Mouse (Mus musculus): ENCODE data around the gene Fscn3. TPM values are rescaled to one million over a fixed set of nuclear protein-coding genes. Genes with fewer than 3 reads are reported as not detected.

The Fscn3 gene
- total RNA-seq, 2 experiments from 2014 or later, result not detected

DNA sequence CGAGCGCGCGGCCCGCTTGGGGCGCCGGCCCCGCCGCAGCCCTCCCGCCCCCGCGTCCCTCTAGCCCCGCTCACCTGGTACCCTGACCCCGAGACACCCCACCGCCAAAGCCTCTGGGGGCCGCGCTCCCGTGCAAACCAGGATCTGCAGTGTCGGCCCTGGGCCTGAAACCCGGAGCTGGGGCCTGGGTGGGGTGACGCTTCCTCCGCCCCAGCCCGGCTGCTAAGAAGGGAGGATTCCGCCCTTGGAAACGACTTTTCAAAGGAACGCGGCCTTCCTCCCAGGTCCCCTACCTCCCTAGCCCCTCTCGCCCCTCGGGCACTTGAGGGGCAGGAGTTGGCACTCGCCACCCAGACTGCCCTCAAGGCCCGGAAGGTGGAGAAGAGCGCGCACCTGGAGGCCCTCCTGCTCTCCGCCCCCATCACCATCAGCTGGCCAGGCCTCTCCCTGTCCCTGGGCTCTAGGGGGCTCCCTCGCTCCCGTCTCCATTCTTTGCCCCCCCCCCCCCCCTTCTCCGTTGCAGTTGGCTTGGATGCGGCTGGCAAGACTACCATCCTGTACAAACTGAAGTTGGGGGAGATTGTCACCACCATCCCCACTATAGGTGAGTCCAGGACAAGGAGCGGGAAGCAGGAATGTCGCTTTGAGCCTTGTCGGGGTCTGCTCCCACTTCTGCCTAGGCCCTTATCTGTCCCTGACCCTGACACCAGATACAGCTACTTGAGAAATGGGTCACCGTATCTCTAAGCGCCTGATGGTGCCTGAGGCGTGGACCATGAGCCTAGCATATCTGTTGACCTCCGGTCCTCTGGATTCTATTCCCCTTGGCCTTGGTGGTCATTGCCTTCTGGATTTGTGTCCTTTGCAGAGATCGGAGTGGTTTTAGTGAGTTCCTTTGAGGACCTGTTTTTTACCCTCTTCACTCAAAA is 3.6 kb upstream of the Fscn3 start:
- intact Hi-C loops (cut with DNase I), result loop anchor here (1.0 to 5.0 kb wide), 2 partner anchors 58 to 162 kb away; no protein-coding TSS in a partner anchor
- peak; percentile 61 to 72 for DNase-seq (ENCODE audit: low spot score in 2 of 2)

DNA sequence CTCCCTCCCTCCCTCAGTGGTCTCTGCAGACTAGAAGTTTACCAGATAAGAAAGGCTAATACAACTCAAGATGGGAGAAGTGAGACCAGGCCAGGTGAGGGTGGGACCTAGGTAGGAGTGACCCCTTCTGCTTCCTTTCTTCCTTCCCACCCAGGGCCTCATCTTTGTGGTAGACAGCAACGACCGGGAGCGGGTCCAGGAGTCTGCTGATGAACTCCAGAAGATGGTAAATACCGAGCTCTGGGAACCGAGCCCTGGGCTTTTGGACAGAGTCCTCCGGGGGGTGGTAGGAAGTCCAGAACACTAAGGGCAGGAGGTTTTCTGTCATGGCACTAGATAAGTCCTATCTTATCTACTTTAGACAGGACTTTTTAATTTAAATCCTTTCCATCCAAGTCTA is 2.6 kb upstream of the Fscn3 start:
- intact Hi-C loops (cut with DNase I), result no loop called here
- DNase-seq (ENCODE audit: low spot score in 2 of 2), result no peak

DNA sequence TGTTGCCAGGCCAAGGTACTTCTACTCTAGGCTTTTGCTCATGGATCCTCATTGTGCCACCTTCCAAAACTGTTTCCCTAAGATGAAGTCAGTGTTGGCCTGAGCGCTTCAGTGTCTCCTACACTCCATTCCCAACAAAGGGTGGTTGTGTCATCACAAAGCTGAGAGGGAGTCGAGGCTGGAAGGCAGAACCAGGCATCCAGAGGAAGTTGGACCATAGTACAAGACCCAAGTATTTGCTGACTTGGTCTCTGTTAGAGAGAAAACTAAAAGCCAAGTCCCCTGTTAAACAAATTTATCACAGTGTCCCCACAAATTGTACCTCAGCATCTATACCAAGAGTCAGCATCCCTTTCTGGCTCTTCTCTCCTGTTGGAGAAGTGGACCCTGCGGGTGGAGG is 701 bp downstream of the Fscn3 start, which contains the start of gene Gcc1:
Gene Gcc1, minus strand, starts transcription at position 101 of the 400 bp plus-strand sequence.
- intact Hi-C loops (cut with DNase I), result no loop called here
- DNase-seq (ENCODE audit: low spot score in 2 of 2), result no peak

DNA sequence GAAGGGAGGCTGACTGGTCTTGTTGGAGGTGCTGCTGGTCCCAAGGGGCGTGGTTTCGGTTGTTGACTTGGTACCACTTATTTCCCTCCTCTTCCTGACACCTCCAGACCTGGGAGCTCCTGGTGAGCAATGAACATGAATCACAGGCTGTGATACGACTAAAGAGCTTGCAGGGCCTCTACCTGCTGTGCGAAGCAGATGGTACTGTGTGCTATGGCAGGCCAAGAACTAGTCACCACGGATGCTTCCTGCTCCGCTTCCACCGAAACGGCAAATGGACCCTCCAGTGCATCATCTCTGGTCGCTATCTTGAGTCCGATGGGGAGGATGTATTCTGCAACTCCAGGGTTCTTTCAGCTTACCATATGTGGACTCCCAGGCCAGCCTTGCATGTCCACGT is 2.3 kb downstream of the Fscn3 start:
- DNase-seq (ENCODE audit: low spot score in 2 of 2), result no peak
- intact Hi-C loops (cut with DNase I), result no loop called here

DNA sequence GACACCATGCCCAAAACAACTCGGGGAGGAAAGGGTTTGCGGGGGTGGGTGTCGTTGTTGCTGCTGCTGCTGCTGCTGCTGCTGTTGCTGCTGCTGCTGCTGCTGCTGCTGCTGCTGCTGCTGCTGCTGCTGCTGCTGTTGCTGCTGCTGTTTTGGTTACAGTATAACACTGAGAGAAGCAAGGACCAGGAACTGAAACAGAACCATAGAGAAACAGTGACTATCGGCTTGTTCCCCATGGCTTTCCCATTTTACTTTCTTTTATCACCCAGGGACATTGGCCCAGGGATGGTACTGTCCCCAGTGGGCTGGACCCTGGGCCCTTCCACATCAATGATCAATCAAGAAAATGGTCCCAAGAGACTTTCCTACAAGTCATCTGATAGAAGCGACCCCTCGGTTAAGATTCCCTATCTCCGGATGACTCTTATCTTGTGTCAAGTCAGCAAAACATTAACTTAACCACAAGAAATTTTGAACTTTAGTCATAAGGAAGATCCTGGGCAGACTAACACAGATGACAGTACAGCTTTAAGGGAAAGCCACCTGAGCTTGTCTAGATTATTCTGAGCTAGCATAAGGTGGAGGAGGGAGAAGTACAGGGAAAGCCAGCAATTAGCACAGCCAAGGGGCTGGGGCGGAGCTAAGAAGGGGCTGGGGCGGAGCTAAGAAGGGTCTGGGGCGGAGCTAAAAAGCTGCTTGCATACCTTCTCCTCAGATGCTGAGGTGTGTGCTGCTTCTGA is 3.4 kb downstream of the Fscn3 start:
- intact Hi-C loops (cut with DNase I), result no loop called here
- no peak for DNase-seq (ENCODE audit: low spot score in 2 of 2)

DNA sequence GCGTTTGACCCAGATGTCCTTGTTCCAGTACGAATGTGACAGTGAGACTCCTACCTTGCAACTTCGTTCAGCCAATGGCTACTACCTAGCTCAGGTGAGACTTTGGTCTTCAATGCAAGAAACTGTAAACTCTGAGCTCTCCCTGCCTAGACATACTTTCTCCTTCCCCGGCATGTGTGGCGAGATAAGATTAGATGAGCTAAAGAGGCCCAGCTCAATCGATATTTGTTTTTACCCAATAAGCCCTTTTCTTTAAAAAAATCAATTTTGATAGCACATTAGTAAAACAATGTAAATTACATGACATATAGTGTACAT is 3.9 kb downstream of the Fscn3 start:
- DNase-seq (ENCODE audit: low spot score in 2 of 2), result no peak
- intact Hi-C loops (cut with DNase I), result no loop called here

DNA sequence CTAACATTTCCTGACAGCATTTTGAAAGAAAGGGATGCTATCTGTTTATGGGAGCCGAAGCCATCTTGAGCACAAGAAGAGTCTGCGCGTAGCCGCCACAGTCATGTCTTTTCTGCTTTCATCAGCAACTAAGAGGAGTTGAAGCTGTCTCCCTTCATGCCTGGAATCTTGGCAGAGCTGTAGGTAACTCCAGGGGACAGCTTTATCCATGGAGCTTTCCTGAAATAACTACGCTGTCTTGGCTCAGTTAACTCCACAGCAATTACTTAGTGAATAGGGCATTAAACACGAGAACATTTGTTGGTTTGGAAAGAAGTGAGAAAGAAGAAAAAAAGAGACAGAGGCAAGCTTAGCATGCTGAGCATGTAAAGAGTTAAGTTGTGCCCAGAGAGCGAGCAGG is 20.3 kb downstream of the Fscn3 start:
- no peak for DNase-seq (ENCODE audit: low spot score in 2 of 2)
- intact Hi-C loops (cut with DNase I), result no loop called here

DNA sequence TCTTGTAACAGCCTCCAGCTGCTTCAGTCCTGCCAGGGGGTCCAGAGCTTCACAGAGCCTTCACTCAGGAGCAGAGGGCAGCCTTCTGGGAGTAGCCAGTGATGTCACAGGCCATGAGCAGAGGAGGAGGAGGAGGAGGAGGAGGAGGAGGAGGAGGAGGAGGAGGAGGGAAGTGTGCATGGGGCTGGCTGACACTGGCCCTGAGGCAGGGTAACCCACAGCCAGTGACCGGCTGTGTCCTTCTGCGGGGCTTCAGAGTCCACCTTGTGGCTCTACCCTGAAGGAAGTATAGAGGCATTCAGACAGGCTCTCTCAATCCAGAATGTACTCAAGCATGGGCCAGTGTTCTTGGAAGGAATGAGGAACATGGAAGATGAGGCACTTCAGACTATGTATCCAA is 21.7 kb downstream of the Fscn3 start, which contains the start of gene Pax4:
Gene Pax4, minus strand, starts transcription at position 101 of the 400 bp plus-strand sequence.
- intact Hi-C loops (cut with DNase I), result no loop called here
- no peak for DNase-seq (ENCODE audit: low spot score in 2 of 2)

DNA sequence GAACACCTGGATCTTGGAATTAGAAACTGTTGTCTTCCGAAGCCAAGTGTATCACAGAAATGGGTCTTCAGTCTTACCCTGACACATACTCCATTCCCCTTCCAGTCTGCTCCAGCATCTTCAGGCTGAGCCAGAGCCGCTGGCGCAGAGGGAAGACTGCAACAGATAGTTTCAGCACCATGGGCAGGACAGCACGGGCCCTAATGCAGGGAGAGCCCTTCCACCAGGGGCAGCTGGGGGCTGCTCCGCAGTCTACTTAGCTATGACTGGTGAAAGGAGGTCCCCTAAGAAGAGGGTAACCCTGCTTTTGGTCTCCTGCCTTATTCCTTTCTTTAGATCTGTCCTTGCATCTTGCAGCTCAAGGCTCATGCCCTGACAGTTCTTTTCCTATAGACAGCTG is 22.9 kb downstream of the Fscn3 start:
- intact Hi-C loops (cut with DNase I), result no loop called here
- DNase-seq (ENCODE audit: low spot score in 2 of 2), result no peak

DNA sequence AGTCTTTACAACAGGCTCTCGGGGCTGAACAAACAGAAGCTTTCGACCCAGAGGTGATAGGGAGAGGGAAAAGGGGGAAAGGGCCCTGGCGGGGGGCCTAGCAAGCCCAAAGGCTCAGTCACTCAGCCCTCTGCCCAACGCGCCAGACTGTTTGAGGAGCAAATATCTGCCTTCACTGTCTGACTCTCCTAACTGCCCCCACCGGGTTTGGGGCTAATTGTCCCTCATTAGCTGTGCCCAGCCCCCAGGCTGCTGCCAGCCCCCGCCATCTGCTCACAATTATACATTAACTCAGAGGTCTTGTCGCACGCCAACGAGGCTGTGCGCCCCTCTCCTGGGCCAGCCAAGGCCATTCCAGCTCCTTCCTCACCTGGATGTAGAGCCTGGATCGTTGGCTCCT is 23.4 kb downstream of the Fscn3 start:
- intact Hi-C loops (cut with DNase I), result no loop called here
- DNase-seq (ENCODE audit: low spot score in 2 of 2), result no peak

DNA sequence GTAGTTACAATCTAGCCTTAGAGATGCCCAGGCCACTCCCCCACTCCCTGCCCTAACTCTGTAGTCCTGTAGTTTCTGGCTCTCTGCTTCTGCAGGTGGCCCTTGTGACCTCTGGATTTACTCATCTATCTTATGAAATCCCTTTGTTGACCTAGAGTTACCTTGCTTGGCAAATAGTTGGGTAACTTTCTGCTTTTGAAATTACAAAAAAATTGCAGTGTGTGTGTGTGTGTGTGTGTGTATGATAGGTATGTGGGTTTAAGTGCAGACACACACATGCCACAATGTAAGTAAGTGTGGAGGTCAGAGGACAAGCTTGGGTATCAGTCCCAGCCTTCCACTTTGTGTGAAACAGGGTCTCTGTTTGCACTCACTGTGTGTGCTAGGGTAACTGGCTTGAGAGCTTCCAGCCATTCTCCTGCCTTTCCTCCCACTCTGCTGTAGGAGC is 31.7 kb downstream of the Fscn3 start:
- no peak for DNase-seq (ENCODE audit: low spot score in 2 of 2)
- intact Hi-C loops (cut with DNase I), result no loop called here

DNA sequence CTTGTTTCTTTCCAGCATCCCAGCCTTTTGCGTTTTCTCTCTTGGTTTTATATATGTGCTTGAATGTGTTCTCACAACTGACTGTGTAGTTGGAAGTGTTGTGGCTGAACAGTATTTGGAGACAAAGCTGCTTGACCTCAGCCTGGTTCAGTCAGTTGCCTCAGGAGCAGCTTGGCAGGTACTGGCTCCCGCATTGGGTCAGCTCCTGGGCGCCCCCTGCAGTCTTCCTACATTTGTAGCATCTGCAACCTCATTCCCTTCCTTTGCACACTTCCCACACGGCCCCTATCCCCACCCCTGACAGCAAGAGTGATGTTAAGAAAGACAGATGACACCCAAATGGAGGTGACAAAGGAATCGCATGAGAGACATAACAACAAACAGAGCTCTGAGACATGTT is 32.9 kb downstream of the Fscn3 start:
- intact Hi-C loops (cut with DNase I), result no loop called here
- peak; percentile 26 to 33 for DNase-seq (ENCODE audit: low spot score in 2 of 2)

DNA sequence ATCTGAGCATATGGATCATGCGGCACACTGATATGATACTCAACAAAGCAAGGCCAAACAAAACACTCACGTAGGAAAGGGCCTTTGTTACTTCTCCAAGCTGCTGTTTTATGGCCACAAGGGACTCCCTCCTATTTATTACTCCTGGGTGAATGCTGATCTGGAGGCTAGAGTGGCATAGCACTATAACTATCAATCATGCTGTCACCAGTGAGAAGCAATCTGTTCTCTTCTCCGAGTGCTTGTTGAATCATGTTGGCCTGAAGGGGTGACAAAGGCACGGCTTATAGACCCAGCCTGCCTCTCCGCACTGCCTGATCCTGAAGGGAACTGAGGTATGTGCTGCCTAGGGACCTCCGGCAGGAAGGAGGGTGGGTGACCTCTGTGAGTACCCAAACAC is 37.0 kb downstream of the Fscn3 start:
- no peak for DNase-seq (ENCODE audit: low spot score in 2 of 2)
- intact Hi-C loops (cut with DNase I), result no loop called here

DNA sequence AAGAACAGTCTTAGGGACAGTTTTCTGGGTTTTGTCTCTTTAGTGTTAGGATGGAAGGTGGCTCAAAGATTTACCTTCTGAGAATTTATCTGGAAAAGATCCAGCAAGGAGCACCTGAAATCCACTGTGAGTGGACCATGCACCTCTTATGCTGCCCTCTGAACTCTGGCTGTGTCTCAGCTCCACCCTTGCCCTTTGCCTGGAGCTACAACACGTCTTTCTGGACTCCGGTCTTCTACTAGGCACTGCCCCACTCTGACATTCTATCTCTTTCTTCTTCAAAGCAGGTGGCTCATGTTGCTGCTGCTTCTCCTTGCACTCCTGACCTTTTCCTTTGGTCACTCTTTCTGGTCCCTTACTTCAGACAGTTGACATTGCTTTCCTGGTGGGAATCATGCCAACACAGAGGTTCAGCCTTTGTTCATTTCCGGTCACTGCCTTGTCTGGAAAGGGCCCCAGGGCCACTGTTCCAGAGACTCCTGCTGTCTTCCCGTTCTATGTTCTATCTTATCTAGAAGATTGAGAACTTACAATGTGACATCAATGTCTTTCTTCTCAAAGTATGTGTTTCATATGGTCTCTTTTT is 42.5 kb downstream of the Fscn3 start:
- intact Hi-C loops (cut with DNase I), result no loop called here
- DNase-seq (ENCODE audit: low spot score in 2 of 2), result no peak

DNA sequence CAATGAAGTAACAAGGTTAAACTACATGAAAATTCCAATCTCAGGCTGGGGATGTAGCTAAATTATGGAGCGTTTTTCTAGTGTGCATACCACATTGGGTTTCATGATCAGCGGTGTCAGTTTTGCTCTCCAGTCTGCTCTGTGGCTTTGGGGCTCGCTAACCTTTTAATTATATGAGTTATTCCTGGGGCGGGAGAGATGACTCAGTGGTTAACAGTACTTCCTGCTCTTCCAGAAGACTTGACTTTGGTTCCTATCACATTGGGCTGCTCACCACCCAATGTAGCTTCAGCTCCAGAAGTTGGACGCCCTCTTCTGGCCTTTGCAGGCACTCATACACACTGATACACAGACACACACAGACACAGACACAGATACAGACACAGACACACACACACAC is 43.0 kb downstream of the Fscn3 start:
- DNase-seq (ENCODE audit: low spot score in 2 of 2), result no peak
- intact Hi-C loops (cut with DNase I), result no loop called here

DNA sequence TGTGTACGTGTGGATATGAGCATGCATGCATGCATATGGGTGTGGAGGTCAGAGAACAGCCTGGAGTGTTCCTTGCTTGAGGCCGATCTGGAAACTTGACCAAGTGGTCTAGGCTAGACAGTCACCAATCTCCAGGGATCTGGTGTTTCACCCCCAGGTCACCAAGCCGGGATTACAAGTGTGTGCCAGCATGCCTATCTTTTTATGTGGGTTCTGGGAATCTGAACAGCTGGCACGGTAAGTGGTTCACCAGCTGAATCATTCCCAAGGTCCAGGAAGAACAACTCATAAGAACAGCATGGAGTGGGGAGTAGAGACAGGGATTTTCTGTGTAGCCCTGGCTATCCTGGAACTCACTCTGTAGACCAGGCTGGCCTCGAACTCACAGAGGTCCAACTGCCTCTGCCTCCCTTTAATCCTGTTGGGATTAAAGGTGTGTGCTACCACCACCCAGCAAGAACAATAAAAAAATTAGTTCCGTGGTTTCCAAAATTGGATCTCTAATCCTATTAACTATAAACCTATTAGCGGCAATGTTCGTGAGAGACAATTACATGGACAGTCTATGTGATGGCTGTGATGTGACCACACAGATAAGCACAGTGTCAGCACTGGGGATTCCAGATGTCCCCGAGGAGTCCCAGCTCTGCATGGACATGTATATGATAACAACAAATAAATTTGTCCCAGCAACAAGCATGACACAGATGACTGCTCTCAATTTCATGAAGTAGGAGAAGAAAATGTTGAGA is 43.9 kb downstream of the Fscn3 start:
- no peak for DNase-seq (ENCODE audit: low spot score in 2 of 2)
- intact Hi-C loops (cut with DNase I), result no loop called here

DNA sequence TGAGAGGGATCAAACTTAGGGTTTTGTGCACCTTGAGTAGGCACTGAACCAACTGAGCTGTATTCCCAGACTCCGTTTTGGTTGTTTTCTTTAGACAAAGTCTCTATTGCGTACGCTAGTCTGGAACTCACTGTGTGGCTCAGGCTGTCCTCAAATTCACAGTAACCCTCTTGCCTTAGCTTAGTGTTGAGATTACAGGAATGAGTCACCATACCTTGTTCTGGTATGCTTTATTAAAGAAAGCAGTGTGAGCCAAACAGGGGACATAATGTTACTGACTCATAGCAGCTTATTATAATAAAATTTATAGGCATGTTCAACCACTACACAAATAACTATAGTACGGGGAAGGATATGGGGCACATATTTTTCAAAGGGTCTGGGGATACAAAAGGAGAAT is 46.6 kb downstream of the Fscn3 start:
- DNase-seq (ENCODE audit: low spot score in 2 of 2), result no peak
- intact Hi-C loops (cut with DNase I), result no loop called here

DNA sequence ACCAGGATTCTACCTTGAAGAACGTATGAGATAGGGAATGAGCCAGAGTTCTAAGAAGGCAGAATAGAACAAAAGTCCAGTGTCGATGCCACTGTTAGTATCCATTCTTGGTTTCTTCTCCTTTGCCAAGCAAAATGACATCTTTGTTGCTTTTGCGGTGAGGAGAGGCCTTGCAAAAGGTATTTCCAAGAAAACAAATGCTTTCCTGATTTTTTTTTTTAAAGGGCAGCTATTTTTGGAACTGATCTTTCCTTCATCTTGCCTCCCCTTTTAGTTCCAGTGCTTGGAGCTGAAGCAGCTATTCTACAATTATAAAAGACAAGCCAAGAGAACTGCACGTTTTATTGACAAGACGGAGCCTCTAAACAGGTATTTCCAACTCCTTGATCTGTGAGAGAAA is 47.2 kb downstream of the Fscn3 start, which contains the start of gene Snd1:
Gene Snd1, plus strand, starts transcription at position 301 of the 400 bp plus-strand sequence.
- DNase-seq (ENCODE audit: low spot score in 2 of 2), result no peak
- intact Hi-C loops (cut with DNase I), result no loop called here

DNA sequence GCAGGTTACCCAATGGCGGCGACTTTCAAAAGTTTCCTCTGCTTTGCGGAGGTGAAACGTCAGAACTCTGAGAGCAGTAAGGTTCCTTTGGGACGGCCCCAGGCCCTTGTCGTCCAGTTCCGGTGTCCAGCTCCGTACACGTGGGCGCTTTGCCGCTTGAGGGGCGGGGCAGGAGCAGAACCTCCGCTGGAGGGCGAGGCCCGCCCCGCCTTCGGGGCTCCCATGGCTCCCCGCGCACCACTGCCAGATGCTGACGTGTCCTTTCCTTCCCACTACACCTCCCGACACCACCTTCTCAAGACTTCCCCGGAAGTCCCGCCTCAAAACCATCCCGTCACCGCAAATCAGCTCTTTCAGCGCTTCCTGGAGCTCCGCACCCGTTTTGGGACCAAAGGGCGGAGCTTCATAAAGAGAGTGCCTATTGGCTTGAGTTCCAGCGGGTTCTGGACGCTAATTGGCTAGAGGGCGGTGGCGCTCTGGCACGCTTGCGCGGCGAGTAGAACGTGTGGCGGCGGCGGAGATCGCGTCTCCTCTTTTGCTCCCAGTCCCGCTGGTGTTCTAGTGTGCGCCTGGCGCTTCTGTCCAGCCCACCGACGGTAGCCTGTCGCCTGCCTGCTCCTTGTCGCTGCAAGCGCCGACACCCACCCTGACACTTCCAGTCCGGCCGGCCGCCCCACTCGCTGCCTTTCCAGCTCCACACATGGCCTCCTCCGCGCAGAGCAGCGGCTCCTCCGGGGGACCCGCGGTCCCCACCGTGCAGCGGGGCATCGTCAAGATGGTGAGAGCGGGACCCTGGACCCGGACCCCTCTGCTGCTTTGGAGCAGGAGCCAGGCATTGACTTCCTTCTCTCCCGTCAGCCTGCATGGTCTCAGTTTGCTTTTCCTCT is 52.5 kb downstream of the Fscn3 start:
- intact Hi-C loops (cut with DNase I), result loop anchor here (5.0 kb wide), 1 partner anchor 58 kb away; the partner anchor contains the start of gene Arf5
- DNase-seq (ENCODE audit: low spot score in 2 of 2), result peak; percentile 99

All from left cerebral cortex, postnatal 36 days (tissue).